Mouse (Mus musculus) heart, postnatal 0 days (tissue): ENCODE data around the gene Cars. TPM values are rescaled to one million over a fixed set of nuclear protein-coding genes. Genes with fewer than 3 reads are reported as not detected.

Source experiments
- ATAC-seq: fragments of 200-750 bp; cut with Nextera tagmentation; 2 replicates; pipeline ENCODE4 v1.8.0; 2017; ENCODE audit warnings: low read depth, moderate number of reproducible peaks, moderate library complexity; ENCODE audit not compliant: insufficient read depth
- DNase-seq: peaks from one replicate; pipeline ENCODE4 v3.0.0-alpha.2; 2016; ENCODE audit warnings: low spot score
- H3K27ac ChIP-seq: fragments of 300-500 bp; sonication (generic); 2 replicates; pipeline ENCODE4 v1.5.1; 2014; ENCODE audit warnings: low read depth, mild to moderate bottlenecking
- H3K27me3 ChIP-seq: fragments of 300-500 bp; sonication (generic); 2 replicates; pipeline ENCODE4 v1.6.1; 2014; ENCODE audit warnings: low read length, mixed read lengths; ENCODE audit not compliant: control insufficient read depth, insufficient read depth
- H3K36me3 ChIP-seq: fragments of 300-500 bp; sonication (generic); replicated peaks from 2 replicates; pipeline ENCODE4 v1.6.1; 2014; ENCODE audit warnings: low read length, mixed read lengths; ENCODE audit not compliant: control insufficient read depth, insufficient read depth
- H3K4me1 ChIP-seq: fragments of 300-500 bp; sonication (generic); 2 replicates; pipeline ENCODE4 v1.6.1; 2014; ENCODE audit warnings: antibody characterized with exemption; ENCODE audit not compliant: control insufficient read depth, insufficient read depth
- H3K4me2 ChIP-seq: fragments of 300-500 bp; sonication (generic); 2 replicates; pipeline ENCODE4 v1.6.1; 2014; ENCODE audit warnings: low read depth, mild to moderate bottlenecking, low read length, moderate library complexity
- H3K4me3 ChIP-seq: fragments of 300-500 bp; sonication (generic); 2 replicates; pipeline ENCODE4 v1.5.1; 2014; ENCODE audit warnings: low read depth, low read length
- H3K9ac ChIP-seq: fragments of 300-500 bp; sonication (generic); replicated peaks from 2 replicates; pipeline ENCODE4 v1.6.1; 2014; ENCODE audit warnings: low read depth, low read length, mixed read lengths
- H3K9me3 ChIP-seq: fragments of 300-500 bp; sonication (generic); replicated peaks from 2 replicates; pipeline ENCODE4 v1.6.1; 2016; ENCODE audit warnings: low read length; ENCODE audit not compliant: control insufficient read depth
- CTCF ChIP-seq: IDR thresholded peaks from 2 replicates; pipeline ENCODE4 v1.5.1; 2016; ENCODE audit warnings: antibody characterized with exemption, control low read depth, low read depth
- EP300 ChIP-seq: IDR thresholded peaks from 2 replicates; pipeline ENCODE4 v1.6.1; 2016; ENCODE audit warnings: antibody characterized with exemption, low read depth
- WGBS: fragments of 180-500 bp; shearing (Covaris S2); extraction: QIAGEN DNeasy Blood & Tissue Kit; methylation state at CpG from one replicate; pipeline ENCODE4 v1.1.7; 2014; 5-methylcytosine and 5-hydroxymethylcytosine counted together
- polyA plus RNA-seq: library from polyadenylated mRNA; unstranded; fragments of >200 nt; fragmentation: Nextera tagmentation; extraction: Ambion mirVana; gene quantifications from 2 replicates; pipeline ENCODE4 v1.2.1, GENCODE M21; 2015
- total RNA-seq: library from RNA; depleted of rRNA; stranded (reverse); fragments of >200 nt; gene quantifications from 2 replicates; pipeline ENCODE4 v1.2.3, GENCODE M21; 2014; ENCODE audit warnings: low replicate concordance

Gene Cars
- total and polyA plus RNA-seq, 2 experiments from 2014 or later, result 14.7 to 15.4 TPM

GRCm38 (mm10) chr7:143519333-143519732 lies 80.6 kb downstream of the Cars start:
- DNase-seq (no peak), ATAC-seq (no peak)
- WGBS, result 38% methylated on average over 4 of the region's 4 CpGs
- no peak for TF ChIP-seq CTCF
- no peak for TF ChIP-seq EP300
- no peak overlapping the region for H3K4me2 ChIP-seq
- no peak overlapping the region for H3K9ac ChIP-seq
- H3K4me1 ChIP-seq, result no peaks in the 10 kb centered on the region
- no peaks in the 10 kb centered on the region for H3K9me3 ChIP-seq
- peaks cover 100% of the 10 kb centered on the region for H3K36me3 ChIP-seq
- H3K27ac ChIP-seq, result no peak overlapping the region
- no peaks in the 10 kb centered on the region for H3K27me3 ChIP-seq
- H3K4me3 ChIP-seq, result no peak overlapping the region

- Histone ChIP-seq H3K4me2 (no peak overlapping the region), H3K27ac (no peak overlapping the region), H3K9ac (no peak overlapping the region), H3K4me1 (no peaks in the 10 kb centered on the region), H3K27me3 (no peaks in the 10 kb centered on the region), H3K36me3 (peaks cover 65% of the 10 kb centered on the region), H3K9me3 (no peaks in the 10 kb centered on the region), H3K4me3 (no peak overlapping the region)
- DNase-seq (no peak), ATAC-seq (no peak)
- 92% methylated on average over 4 of the region's 4 CpGs for WGBS
- no peak for TF ChIP-seq CTCF
- TF ChIP-seq EP300, result no peak
These were observed 85.5 kb downstream of the Cars start for GRCm38 (mm10) chr7:143514416-143514768.

GRCm38 (mm10) chr7:143513763-143514415 lies 86.0 kb downstream of the Cars start:
- DNase-seq (no peak), ATAC-seq (no peak)
- TF ChIP-seq EP300 (no peak), CTCF (no peak)
- Histone ChIP-seq H3K4me1 (no peaks in the 10 kb centered on the region), H3K9ac (no peak overlapping the region), H3K27me3 (no peaks in the 10 kb centered on the region), H3K27ac (no peak overlapping the region), H3K36me3 (peaks cover 60% of the 10 kb centered on the region), H3K9me3 (no peaks in the 10 kb centered on the region), H3K4me3 (no peak overlapping the region), H3K4me2 (no peak overlapping the region)
- WGBS, result 87% methylated on average over 10 of the region's 10 CpGs

GRCm38 (mm10) chr7:143511335-143511712 lies 88.6 kb downstream of the Cars start:
- Histone ChIP-seq H3K27me3 (no peaks in the 10 kb centered on the region), H3K9ac (no peak overlapping the region), H3K36me3 (peaks cover 35% of the 10 kb centered on the region), H3K4me3 (no peak overlapping the region), H3K4me1 (no peaks in the 10 kb centered on the region), H3K9me3 (no peaks in the 10 kb centered on the region), H3K27ac (no peak overlapping the region), H3K4me2 (no peak overlapping the region)
- ATAC-seq (no peak), DNase-seq (no peak)
- TF ChIP-seq CTCF, result no peak
- TF ChIP-seq EP300, result no peak

- Histone ChIP-seq H3K4me1 (no peaks in the 10 kb centered on the region), H3K9ac (no peak overlapping the region), H3K4me3 (no peak overlapping the region), H3K27ac (no peak overlapping the region), H3K4me2 (no peak overlapping the region), H3K36me3 (peaks cover 29% of the 10 kb centered on the region), H3K9me3 (no peaks in the 10 kb centered on the region), H3K27me3 (no peaks in the 10 kb centered on the region)
- DNase-seq, result no peak
- no peak for ATAC-seq
- no peak for TF ChIP-seq EP300
- TF ChIP-seq CTCF, result no peak
- 94% methylated on average over 3 of the region's 3 CpGs for WGBS
These were observed 89.1 kb downstream of the Cars start for GRCm38 (mm10) chr7:143510593-143511334.
